Mouse (Mus musculus) lung, adult 2 months (tissue): ENCODE results near the gene Usp2. TPM values are rescaled to one million over a fixed set of nuclear protein-coding genes. Genes with fewer than 3 reads are reported as not detected.
A peak's percentile ranks its signal among the peaks of the same experiment; 100 is the strongest.

Experiments
- DNase-seq: peaks from one replicate; pipeline ENCODE4 v3.0.0; 2022
- H3K4me1 ChIP-seq: fragments of 200-500 bp; 2 replicates; pipeline ENCODE4 v1.6.1; 2011; ENCODE audit warnings: low read length; ENCODE audit not compliant: control insufficient read depth, insufficient read depth
- H3K4me3 ChIP-seq: fragments of 200-500 bp; replicated peaks from 2 replicates; pipeline ENCODE3; 2011; ENCODE audit warnings: low read depth, mild to moderate bottlenecking, control low read depth, low read length; ENCODE audit errors: extremely low read depth
- CTCF ChIP-seq: fragments of 200-500 bp; IDR thresholded peaks from 2 replicates; pipeline ENCODE4 v1.5.1; 2011; ENCODE audit warnings: mild to moderate bottlenecking, low read length, control low read depth; ENCODE audit not compliant: insufficient read depth
- POLR2A ChIP-seq: fragments of 200-500 bp; IDR thresholded peaks from 2 replicates; pipeline ENCODE4 v1.6.1; 2011; ENCODE audit warnings: low read depth, mild to moderate bottlenecking, control low read depth, low read length, borderline replicate concordance; ENCODE audit errors: extremely low read depth
- WGBS: fragments of 180-500 bp; shearing (Covaris S2); methylation state at CpG from one replicate; pipeline ENCODE4 v1.1.7; 2018; 5-methylcytosine and 5-hydroxymethylcytosine counted together
- polyA plus RNA-seq: library from polyadenylated mRNA; depleted of rRNA; stranded (reverse); fragments of >200 nt; gene quantifications from 2 replicates; pipeline ENCODE4 v1.2.3, GENCODE M21; 2012; rRNA removed

Usp2 gene
- 5.7 and 9.2 TPM in 2 replicates for polyA plus RNA-seq

GRCm38 (mm10) chr9:44066785-44067225 lies at the start of gene Usp2:
Usp2 (plus strand) TSS chr9:44067021.
- peak within 1 kb of the TSS; percentile 69 for H3K4me3 ChIP-seq
- H3K4me1 ChIP-seq: peaks cover 3% of the 10 kb centered on the region
- DNase-seq: peak; percentile 100
- under 1% methylated on average over 38 of the region's 38 CpGs for WGBS
- TF ChIP-seq CTCF: peak; percentile 41
- TF ChIP-seq POLR2A: 0 out of 2 replicates have a peak, but pooled peaks have one; percentile 13

GRCm38 (mm10) chr9:44017846-44018245 lies 49.0 kb upstream of the Usp2 start:
- Histone ChIP-seq H3K4me3 (no peak overlapping the region), H3K4me1 (no peaks in the 10 kb centered on the region)
- TF ChIP-seq CTCF (no peak), POLR2A (no peak)
- DNase-seq: no peak
- 61% methylated on average over 5 of the region's 5 CpGs for WGBS

GRCm38 (mm10) chr9:44020001-44020400 lies 46.8 kb upstream of the Usp2 start:
- DNase-seq: no peak
- Histone ChIP-seq H3K4me1 (no peaks in the 10 kb centered on the region), H3K4me3 (no peak overlapping the region)
- 64% methylated on average over 7 of the region's 7 CpGs for WGBS
- no peak for TF ChIP-seq CTCF
- TF ChIP-seq POLR2A: no peak

- no peak for DNase-seq
- 64% methylated on average over 8 of the region's 8 CpGs for WGBS
- H3K4me1 ChIP-seq: no peaks in the 10 kb centered on the region
- no peak overlapping the region for H3K4me3 ChIP-seq
- no peak for TF ChIP-seq POLR2A
- no peak for TF ChIP-seq CTCF
Observed at GRCm38 (mm10) chr9:44022100-44022847, 44.5 kb upstream of the Usp2 start.

- no peak for DNase-seq
- H3K4me3 ChIP-seq: no peak overlapping the region
- no peak for TF ChIP-seq POLR2A
- no peak for TF ChIP-seq CTCF
- no peaks in the 10 kb centered on the region; the same call in 1 of the 2 replicates for H3K4me1 ChIP-seq
- 76% methylated on average over 3 of the region's 3 CpGs for WGBS
Observed at GRCm38 (mm10) chr9:44024096-44024495, 42.7 kb upstream of the Usp2 start.

- no peaks in the 10 kb centered on the region; the same call in 1 of the 2 replicates for H3K4me1 ChIP-seq
- TF ChIP-seq POLR2A (no peak), CTCF (no peak)
- WGBS: 29% methylated on average over 5 of the region's 5 CpGs
- no peak overlapping the region for H3K4me3 ChIP-seq
- DNase-seq: no peak
Observed at GRCm38 (mm10) chr9:44029580-44030236, 37.1 kb upstream of the Usp2 start.

GRCm38 (mm10) chr9:44030646-44031045 lies 36.2 kb upstream of the Usp2 start:
- Histone ChIP-seq H3K4me1 (no peaks in the 10 kb centered on the region; the same call in 1 of the 2 replicates), H3K4me3 (no peak overlapping the region)
- WGBS: 89% methylated on average over 4 of the region's 4 CpGs
- TF ChIP-seq CTCF: no peak
- TF ChIP-seq POLR2A: no peak
- DNase-seq: no peak

GRCm38 (mm10) chr9:44031079-44031478 lies 35.7 kb upstream of the Usp2 start:
- H3K4me1 ChIP-seq: no peaks in the 10 kb centered on the region; the same call in 1 of the 2 replicates
- WGBS: 75% methylated on average over 5 of the region's 5 CpGs
- TF ChIP-seq CTCF (no peak), POLR2A (no peak)
- DNase-seq: no peak
- H3K4me3 ChIP-seq: no peak overlapping the region

GRCm38 (mm10) chr9:44031946-44032345 lies 34.9 kb upstream of the Usp2 start:
- DNase-seq: no peak
- WGBS: 57% methylated on average over 4 of the region's 4 CpGs
- H3K4me1 ChIP-seq: no peaks in the 10 kb centered on the region; the same call in 1 of the 2 replicates
- TF ChIP-seq CTCF: no peak
- no peak for TF ChIP-seq POLR2A
- no peak overlapping the region for H3K4me3 ChIP-seq

- TF ChIP-seq CTCF: no peak
- TF ChIP-seq POLR2A: no peak
- WGBS: 86% methylated on average over 5 of the region's 5 CpGs
- Histone ChIP-seq H3K4me1 (no peaks in the 10 kb centered on the region; the same call in 1 of the 2 replicates), H3K4me3 (no peak overlapping the region)
- DNase-seq: no peak
Observed at GRCm38 (mm10) chr9:44033317-44033716, 33.5 kb upstream of the Usp2 start.
